Mouse (Mus musculus) urinary bladder, postnatal 25 days (tissue): ENCODE results near the gene Mcam.

Experiments used
- DNase-seq: peaks from one replicate; pipeline ENCODE4 v3.0.0; 2022; ENCODE audit warnings: low spot score

The Mcam gene

GRCm38 (mm10) chr9:44134101-44134850, at the start of gene Mcam:
Mcam (plus strand) TSS chr9:44134469.
- peak; percentile 55 for DNase-seq

DNA sequence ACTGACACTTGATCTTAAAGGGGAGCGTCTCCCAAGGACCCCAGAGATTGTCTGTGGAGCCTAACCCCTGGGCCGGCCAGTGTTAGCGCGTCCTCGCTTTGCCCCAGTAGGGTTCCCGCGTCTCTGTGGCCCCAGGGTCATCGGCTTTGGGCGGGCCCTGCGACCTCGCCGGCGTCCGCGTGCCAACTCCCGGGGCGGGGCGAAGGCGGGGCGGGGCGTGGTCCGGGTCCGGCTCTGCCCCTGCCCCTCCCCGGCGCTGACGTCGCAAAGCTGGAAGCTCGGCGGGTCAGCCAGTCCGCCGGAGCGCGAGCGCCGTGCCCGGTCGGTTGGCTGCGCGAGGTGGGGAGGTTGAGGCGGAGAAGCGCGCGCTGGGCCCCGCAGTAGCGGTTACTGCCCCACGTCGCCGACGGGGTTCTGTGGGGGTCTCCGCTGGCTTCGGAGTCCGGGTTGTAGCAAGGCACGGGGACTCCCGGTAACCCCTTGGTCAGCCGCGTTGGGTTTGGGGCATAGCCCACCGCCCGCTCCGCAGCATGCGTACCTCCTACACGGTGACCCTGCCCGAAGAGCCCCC, 49.5 kb upstream of the Mcam start:
- peak; percentile 96 for DNase-seq

GRCm38 (mm10) chr9:44085276-44085675, 49.0 kb upstream of the Mcam start:
- DNase-seq, result no peak

DNA sequence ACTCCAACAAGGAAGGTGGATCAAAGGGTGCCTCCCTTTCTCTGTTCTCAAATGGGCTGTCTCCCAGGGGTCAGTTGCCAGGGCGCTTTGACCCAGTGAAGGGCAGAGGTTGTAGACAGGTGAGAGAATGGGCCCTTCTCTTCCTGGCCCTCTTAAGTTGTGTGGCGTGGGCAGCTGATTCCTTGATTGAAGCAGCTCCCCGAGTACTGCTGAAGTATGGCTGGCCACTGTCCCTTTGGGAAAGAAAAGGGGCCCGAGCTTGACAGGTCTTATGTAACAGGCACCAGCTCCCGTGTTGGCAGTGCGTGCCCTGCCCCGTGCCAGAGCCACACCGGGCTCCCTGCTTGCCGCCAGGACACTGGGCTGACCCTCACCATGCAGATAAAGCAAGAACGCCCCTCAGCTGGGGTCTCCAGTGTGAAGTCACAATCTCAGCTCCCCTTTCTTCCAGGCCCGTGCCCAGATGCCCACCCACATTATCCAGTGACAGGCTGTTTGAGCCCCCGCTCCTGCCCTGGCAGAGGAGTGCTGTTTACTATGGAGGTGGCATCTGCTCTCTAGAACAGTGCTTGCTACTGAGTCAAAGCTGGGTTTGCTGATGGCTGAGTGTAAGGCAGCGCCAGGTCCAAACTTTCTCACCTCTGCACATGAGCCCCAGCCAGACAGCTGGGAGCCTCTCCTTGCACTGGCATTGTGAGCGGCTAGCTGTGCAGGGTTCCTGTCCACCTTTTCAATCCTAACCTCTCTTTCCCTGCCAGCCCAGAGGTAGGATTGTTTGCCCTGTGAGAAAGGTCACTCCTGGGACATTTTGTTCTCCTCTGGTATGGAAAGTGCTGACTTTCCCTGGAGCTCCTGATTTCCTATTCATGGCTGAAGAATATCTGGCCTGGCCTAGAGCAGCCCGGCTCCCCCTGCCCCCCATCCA, 48.3 kb upstream of the Mcam start:
- DNase-seq, result no peak

GRCm38 (mm10) chr9:44086960-44087359, 47.3 kb upstream of the Mcam start:
- DNase-seq, result no peak

DNA sequence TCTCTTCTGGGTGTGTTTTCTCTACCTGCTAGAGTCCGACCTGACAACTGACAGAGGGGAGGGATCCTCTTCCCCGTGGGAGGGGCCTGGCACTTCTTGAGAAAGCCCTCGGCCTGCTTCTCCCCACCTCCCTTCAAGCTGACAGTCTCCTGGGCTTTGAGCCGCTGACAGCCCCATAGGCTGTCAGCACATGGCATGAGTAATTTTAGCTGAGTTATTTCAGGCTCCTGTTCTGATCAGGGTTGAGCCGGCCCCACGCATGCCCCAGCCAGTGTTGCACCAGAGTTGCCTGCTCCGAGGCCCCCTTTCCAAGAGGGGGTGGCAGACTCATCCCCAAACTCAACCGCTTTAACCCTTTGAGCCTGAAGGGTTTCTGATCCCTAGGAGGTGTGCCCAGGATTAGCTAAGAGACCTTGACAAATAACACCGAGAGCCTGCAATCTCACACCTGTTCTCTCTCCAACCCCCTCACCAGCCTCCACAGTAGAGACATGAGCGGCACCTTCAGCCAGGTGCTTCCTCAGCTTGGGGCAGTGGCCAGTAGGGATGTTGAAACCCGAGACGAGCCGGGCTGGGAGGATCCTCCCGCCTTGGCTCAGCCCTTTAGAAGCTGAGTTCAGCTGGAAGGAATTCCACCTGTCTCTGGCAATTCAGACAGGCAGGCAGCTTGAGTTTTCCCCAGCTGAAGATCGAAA, 46.4 kb upstream of the Mcam start:
- DNase-seq, result no peak

DNA sequence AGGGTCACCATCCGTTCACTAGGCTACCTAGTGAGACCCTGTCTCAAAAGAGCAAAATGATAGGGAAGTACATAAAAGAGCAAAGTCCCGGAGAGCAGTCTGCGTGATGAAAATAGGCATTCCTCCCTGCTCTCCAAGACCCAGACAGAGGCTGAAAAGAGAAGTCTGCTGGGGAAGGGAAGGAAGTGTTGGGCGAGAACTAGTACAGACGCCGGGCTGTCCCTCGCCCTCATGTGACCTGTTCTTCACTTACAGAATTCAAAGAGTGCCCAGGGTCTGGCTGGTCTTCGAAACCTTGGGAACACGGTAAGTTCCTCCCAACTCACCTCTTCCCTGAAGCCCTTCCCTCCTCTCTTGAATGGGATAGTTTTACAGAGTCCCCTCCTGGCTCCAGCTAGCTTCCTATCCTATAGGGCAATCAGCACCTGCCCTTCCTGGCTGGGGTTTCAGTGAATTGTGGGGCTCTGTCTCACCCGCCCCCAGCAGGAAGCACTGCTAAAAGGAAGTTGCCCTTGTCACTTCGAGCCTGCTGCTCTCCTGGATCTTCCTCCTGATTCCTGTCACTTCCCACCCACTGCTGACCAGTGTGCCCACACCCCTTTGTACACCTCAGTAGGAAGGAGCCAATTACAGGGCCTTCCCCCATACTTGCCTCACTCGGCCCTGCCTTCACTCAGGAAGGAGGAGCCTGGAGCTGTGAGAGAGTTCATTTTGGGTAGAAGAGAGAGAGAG, 45.2 kb upstream of the Mcam start:
- no peak for DNase-seq

- peak; percentile 67 for DNase-seq
These were observed 40.4 kb upstream of the Mcam start for GRCm38 (mm10) chr9:44093612-44094503.

- DNase-seq, result no peak
These were observed 39.5 kb upstream of the Mcam start for GRCm38 (mm10) chr9:44094737-44095136.

- DNase-seq, result no peak
These were observed 38.5 kb upstream of the Mcam start for GRCm38 (mm10) chr9:44095781-44096180.

DNA sequence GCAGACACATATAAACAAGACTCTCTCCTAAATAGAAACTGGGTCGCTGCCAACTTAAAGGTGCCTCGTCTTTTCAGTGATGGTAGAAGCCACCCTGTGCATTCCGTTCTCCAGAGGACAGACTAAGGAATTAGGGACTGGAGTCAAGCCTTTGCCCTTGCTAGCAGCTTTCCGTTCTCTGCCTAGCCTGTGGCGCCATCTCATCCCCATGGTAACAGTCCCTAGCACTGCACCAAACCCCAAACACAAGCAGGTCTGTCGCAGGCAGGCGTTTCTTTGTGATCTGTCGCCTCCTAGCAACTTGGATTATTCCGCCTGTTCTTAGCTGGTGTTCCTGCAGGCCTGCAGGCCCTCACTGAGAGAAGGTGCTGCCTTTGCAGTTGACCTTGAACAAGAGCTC, 37.7 kb upstream of the Mcam start:
- DNase-seq, result no peak

DNA sequence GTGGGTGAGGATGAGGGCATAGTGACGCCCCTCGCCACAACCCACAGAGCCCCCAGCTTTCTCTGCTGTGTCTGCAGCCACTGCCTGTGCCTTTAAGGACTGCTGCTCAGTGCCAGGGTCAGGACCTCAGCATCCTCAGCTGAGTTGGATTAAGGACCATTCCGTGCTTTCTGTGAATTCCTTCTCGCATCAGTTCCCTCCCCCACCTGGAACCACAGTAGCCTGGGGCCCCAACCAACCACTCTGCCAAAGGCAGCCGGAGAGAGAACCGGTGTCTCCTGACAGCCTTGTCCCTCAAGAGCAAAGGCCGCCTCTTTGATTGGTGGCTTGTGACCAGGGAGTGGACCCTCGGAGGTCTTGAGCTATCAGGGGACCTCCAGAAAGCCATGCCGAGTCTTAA, 32.8 kb upstream of the Mcam start, which contains the start of gene Mfrp:
Gene Mfrp, plus strand, starts transcription at position 240 of the 400 bp plus-strand sequence.
- DNase-seq, result no peak

GRCm38 (mm10) chr9:44104881-44105280, 29.4 kb upstream of the Mcam start:
- no peak for DNase-seq

GRCm38 (mm10) chr9:44105781-44106180, 28.5 kb upstream of the Mcam start:
- DNase-seq, result no peak

- DNase-seq, result no peak
These were observed 28.1 kb upstream of the Mcam start for GRCm38 (mm10) chr9:44106182-44106581.

GRCm38 (mm10) chr9:44106596-44106995, 27.7 kb upstream of the Mcam start:
- DNase-seq, result no peak

DNA sequence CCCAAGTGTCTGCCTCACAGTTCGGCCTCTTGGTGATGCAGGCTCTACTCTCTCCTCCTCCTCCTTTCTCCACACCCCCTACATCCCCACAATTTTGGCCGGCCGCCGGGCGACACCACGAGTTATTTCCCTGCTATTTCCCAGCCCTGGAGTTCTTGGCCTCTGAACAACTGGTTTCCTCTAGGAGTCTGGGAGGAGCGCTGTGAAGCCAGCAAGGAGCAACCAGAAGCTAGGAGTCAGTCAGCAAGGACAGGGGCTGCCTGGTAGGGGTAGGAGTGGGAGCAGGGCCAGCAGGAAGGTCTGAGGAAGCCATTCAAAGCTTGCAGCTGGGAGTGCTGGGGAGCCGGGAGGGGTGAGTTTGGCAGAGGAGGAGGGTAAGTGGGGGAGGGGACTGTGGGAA, 27.2 kb upstream of the Mcam start, which contains the start of gene C1qtnf5:
Gene C1qtnf5, plus strand, starts transcription at position 136 of the 400 bp plus-strand sequence.
- DNase-seq, result peak; percentile 73

DNA sequence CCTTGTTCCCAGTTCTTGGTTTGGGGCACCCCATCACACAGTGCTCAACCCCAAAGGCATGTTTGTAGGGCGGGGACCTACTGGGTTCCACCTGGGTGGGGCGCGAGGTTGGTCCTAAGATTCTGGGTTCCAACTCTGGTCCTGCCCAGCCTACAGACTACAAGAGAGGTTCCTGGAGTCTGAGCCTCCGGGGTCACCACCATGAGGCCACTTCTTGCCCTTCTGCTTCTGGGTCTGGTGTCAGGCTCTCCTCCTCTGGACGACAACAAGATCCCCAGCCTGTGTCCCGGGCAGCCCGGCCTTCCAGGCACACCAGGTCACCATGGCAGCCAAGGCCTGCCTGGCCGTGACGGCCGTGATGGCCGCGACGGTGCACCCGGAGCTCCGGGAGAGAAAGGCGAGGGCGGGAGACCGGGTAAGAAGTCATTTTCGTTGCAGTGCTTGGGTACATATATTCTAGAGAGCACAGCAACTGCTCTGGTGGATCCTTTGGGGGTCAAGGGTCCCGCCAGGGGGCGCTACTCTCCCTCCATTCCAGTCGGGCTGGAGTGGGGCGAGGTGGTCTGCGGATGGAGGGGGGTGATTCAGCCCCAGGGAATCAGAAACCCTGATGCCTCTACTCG, 26.6 kb upstream of the Mcam start:
- no peak for DNase-seq

DNA sequence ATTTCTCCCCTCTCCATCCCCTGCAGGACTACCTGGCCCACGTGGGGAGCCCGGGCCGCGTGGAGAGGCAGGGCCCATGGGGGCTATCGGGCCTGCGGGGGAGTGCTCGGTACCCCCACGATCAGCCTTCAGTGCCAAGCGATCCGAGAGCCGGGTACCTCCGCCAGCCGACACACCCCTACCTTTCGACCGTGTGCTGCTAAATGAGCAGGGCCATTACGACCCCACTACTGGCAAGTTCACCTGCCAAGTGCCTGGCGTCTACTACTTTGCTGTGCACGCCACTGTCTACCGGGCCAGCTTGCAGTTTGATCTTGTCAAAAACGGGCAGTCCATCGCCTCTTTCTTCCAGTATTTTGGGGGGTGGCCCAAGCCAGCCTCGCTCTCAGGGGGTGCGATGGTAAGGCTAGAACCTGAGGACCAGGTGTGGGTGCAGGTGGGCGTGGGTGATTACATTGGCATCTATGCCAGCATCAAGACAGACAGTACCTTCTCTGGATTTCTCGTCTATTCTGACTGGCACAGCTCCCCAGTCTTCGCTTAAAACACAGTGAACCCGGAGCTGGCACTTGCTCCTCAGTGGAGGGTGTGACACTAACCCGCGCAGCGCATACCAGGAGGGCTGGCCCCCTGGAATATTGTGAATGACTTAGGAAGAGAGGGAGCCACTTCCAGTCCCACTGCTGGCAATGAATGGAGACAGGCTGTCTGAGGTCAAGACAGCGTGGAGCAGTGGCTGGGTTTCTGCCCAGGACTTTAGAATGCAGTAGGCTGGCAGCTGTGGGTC, 25.8 kb upstream of the Mcam start:
- no peak for DNase-seq
